Mouse (Mus musculus): ENCODE results near the gene Egln1.

Gene Egln1

GRCm38 (mm10) chr8:124903198-124903597, 45.9 kb downstream of the Egln1 start:
- DNase-seq (ENCODE audit: low spot score): no peak

- no peak for DNase-seq (ENCODE audit: low spot score)
Measured at GRCm38 (mm10) chr8:124898251-124898905, 50.7 kb downstream of the Egln1 start.

- peak; percentile 97 for DNase-seq (ENCODE audit: low spot score)
Measured at GRCm38 (mm10) chr8:124897386-124898250, 51.5 kb downstream of the Egln1 start, which contains the start of the genes Exoc8 and Sprtn. Exoc8 (minus strand) TSS chr8:124897705. Sprtn (plus strand) TSS chr8:124897886.

- peak; percentile 80 for DNase-seq (ENCODE audit: low spot score)
Measured at GRCm38 (mm10) chr8:124896632-124897385, 52.3 kb downstream of the Egln1 start.

GRCm38 (mm10) chr8:124896010-124896631, 53.0 kb downstream of the Egln1 start:
- no peak for DNase-seq (ENCODE audit: low spot score)

DNA sequence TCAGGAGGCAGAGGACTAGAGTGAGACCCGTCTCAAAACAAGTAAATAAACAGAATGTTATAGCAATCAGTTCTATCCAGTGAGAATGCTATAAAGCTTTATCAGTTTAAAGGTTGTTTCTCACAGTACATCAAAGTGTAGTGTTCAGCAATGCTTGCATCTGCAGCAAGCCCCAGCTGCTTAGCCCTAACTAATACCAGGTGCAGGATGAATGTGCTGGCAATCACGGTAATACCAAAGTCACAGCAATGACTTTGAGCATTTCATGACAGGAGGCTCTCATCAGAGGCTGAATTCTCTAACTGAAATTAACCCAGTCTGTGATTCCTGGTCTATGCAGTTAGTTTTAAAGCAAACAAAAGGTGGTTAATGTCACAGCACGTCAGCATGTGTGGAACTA, 56.5 kb downstream of the Egln1 start:
- DNase-seq (ENCODE audit: low spot score): peak; percentile 11

DNA sequence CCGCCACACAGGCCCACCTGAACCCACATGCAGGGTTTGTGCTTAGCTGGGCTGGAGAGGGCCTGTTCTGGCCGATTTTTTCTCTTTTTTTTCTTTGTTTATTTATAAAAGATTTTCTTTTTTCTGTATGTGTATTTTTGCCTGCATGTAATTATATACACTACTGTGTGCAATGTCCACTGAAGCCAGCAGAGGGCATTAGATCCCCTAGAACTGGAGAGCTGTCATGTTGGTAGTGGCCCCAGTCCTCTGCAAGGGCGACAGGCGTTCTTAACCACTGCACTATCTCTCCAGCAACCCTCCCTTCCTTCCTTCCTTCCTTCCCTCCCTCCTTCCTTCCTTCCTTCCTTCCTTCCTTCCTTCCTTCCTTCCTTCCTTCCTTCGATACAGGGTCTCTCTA, 60.7 kb downstream of the Egln1 start:
- DNase-seq (ENCODE audit: low spot score): no peak

GRCm38 (mm10) chr8:124878946-124879526, 70.1 kb downstream of the Egln1 start:
- DNase-seq (ENCODE audit: low spot score): no peak

DNA sequence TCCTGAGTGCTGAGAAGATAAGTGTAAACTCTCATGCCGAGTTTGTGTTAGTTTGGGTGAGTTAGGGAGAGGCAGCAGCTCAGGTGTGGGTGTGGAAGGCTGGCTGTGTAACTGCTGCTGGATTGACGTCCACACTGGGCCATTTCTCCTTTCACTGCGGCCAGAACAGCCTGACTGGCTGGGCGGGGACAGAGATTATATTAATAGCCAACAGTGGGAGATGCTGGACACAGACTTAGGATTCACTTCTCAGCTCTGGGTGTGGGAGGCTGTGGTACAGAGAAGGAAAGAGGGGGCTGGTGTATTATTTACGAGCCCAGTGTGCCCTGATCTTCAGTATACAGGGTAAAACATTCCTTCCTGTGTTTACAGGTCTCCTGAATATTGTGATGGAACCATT, 71.0 kb downstream of the Egln1 start:
- no peak for DNase-seq (ENCODE audit: low spot score)

DNA sequence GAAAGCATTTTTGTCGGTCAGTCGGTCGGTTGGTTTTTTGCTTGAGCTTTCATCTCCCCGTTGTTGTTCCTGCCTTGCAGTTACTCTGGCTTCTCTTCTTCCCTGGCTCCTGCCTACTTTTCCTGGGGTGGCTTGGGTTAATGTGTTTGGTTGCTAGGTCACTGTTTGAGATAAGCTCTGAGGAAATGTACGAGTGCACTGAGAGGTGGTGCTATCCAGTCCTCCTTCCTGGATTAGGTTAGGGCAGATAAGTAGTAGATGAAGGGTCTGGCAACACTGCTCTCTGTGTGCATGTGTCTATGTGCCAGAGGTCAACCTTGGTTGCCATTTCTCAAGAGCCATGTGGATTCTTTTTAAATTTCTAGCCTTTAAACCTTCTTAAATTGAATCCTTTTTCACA, 76.4 kb downstream of the Egln1 start:
- DNase-seq (ENCODE audit: low spot score): no peak

- no peak for DNase-seq (ENCODE audit: low spot score)
Measured at GRCm38 (mm10) chr8:124872081-124872480, 77.0 kb downstream of the Egln1 start.

- DNase-seq (ENCODE audit: low spot score): no peak
Measured at GRCm38 (mm10) chr8:124871474-124871873, 77.7 kb downstream of the Egln1 start.

DNA sequence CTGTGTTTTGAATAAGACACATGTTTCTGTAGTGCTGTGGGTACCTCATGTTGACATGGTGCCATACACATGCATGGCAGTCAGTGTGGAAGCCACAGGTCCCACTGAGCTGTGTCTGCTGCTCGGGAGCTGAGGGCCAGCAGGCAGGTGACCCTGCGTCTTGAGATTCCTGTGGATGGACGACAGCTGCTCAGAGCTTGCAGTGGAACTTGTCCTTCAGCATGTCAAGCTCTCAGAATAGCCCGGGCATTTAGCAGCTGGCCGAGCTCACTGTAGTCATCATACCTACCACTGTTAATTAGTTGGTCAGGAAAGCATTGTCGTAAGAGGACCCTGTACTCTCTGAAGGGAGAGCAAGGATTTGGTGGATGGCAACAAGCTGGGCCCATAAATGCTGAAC, 79.4 kb downstream of the Egln1 start:
- DNase-seq (ENCODE audit: low spot score): no peak

- DNase-seq (ENCODE audit: low spot score): no peak
Measured at GRCm38 (mm10) chr8:124867126-124867525, 82.0 kb downstream of the Egln1 start.

- DNase-seq (ENCODE audit: low spot score): no peak
Measured at GRCm38 (mm10) chr8:124866669-124867068, 82.5 kb downstream of the Egln1 start.

- peak; percentile 26 for DNase-seq (ENCODE audit: low spot score)
Measured at GRCm38 (mm10) chr8:124863729-124864128, 85.4 kb downstream of the Egln1 start.

DNA sequence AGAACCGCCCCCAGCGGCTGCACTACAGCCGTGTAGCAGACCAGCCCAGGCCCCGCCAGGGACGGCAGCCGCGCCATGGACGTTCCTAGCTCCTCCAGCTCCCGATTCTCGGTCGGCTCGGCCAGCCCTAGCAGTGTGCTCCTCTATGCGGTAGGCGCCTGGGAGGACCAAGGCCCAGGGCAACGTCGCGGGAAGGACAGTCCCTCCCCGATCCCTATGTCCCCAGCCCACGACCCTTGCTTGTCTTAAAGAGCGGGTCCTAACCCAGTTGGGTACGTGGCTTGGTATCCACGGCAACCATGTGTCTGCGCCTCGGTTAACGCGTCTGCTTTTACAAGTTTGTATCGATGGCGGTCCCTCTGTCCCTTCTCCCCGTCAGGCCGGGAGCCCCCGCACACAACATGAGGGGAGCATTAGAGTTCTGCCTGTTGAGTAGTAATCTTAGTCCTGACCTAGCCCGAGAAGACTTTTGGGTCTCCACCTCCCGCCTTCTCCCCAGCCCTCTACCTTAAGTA, 85.9 kb downstream of the Egln1 start:
- DNase-seq (ENCODE audit: low spot score): no peak

GRCm38 (mm10) chr8:124862321-124863162, 86.6 kb downstream of the Egln1 start, which contains the start of the genes Gnpat and 2810004N23Rik:
Gnpat (plus strand) TSS chr8:124863033.
2810004N23Rik (minus strand) TSS chr8:124863120.
- peak; percentile 94 for DNase-seq (ENCODE audit: low spot score)

DNA sequence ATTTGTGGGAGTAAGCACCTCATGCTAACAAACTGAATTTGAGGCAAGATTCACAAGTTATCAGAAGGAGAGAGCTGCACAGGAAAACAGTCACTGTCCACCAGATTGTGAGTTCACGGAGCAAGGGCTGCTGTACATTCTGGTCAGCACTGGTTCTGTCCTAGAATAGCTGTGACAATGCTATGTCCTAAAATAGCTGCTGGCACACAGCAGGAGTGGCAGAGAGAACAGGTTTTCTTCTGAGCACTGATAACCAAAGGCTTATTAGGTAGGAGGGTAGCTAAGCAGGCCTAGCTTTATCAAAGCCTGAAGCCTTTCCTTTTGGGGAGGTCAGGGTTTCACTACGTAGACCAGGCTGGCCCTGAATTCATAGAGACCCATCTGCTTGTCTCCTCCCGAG, 88.9 kb downstream of the Egln1 start:
- no peak for DNase-seq (ENCODE audit: low spot score)

DNA sequence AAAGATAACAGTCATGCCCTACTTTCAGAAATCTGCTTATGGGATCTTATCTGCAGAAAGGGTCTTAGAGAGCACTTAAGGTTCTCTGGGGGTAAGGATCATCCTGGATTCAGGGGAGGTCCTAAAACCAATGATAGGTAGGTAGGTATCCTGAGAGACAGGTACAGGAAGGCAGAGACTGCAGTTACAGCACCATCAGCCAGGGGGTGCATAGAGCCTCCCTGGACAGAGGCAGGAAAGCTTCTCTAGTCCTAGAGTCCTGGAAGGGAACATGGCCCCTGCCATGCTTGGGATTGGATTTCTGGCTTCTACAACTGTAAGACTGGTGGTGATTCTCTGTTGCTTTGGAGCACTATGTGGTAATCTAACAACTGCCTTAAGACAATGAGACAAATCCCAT, 89.7 kb downstream of the Egln1 start:
- peak; percentile 15 for DNase-seq (ENCODE audit: low spot score)

Measured in embryo, embryonic 10.5 days (tissue).